Mouse (Mus musculus) thymus, postnatal 10 days (tissue): ENCODE data around the gene Eci1.
"Not testable (repeated sequence)": the region's sequence is repeated elsewhere in the genome, so short reads cannot be mapped to it uniquely, and the experiment has no call there.

Source experiments
- DNase-seq, 2 experiments: peaks; one replicate each; pipeline ENCODE4 v3.0.0; 2021; ENCODE audit warnings: low spot score in 2 of 2

Eci1 gene

GRCm38 (mm10) chr17:24440377-24440776, 13.9 kb downstream of the Eci1 start:
- no peak for DNase-seq

- no peak for DNase-seq
Observed at GRCm38 (mm10) chr17:24441148-24441547, 14.7 kb downstream of the Eci1 start.

GRCm38 (mm10) chr17:24442107-24442506, 15.7 kb downstream of the Eci1 start:
- no peak for DNase-seq

GRCm38 (mm10) chr17:24442632-24443155, 16.3 kb downstream of the Eci1 start, which contains the start of gene Dnase1l2:
TSS of gene Dnase1l2 (minus strand) at chr17:24443105.
- DNase-seq: no peak

GRCm38 (mm10) chr17:24443409-24443808, 17.0 kb downstream of the Eci1 start:
- DNase-seq: no peak

GRCm38 (mm10) chr17:24446590-24446989, 20.1 kb downstream of the Eci1 start:
- DNase-seq: no peak

- DNase-seq: no peak
Observed at GRCm38 (mm10) chr17:24449507-24449906, 23.1 kb downstream of the Eci1 start.

GRCm38 (mm10) chr17:24451220-24451619, 24.8 kb downstream of the Eci1 start:
- DNase-seq: no peak

- DNase-seq: no peak
Observed at GRCm38 (mm10) chr17:24453372-24453771, 26.9 kb downstream of the Eci1 start.

- no peak for DNase-seq
Observed at GRCm38 (mm10) chr17:24454218-24454755, 27.8 kb downstream of the Eci1 start.

- DNase-seq: peak; percentile 99
Observed at GRCm38 (mm10) chr17:24454756-24455522, 28.5 kb downstream of the Eci1 start.

- DNase-seq: not testable (repeated sequence)
Observed at GRCm38 (mm10) chr17:24455523-24456206, 29.2 kb downstream of the Eci1 start.

- no peak for DNase-seq
Observed at GRCm38 (mm10) chr17:24461580-24461979, 35.1 kb downstream of the Eci1 start.

- DNase-seq: no peak
Observed at GRCm38 (mm10) chr17:24462932-24463331, 36.5 kb downstream of the Eci1 start.

- no peak for DNase-seq
Observed at GRCm38 (mm10) chr17:24463374-24464133, 37.1 kb downstream of the Eci1 start.

- no peak for DNase-seq
Observed at GRCm38 (mm10) chr17:24468636-24469246, 42.3 kb downstream of the Eci1 start.

GRCm38 (mm10) chr17:24469336-24469909, 43.0 kb downstream of the Eci1 start:
- DNase-seq: no peak

GRCm38 (mm10) chr17:24469910-24470602, 43.6 kb downstream of the Eci1 start, which contains the start of the genes E4f1 and Pgp:
TSS of gene E4f1 (minus strand) at chr17:24470313.
TSS of gene Pgp (plus strand) at chr17:24470392.
- peak; percentile 97 to 98 for DNase-seq

- DNase-seq: peak in 1 of 2 experiments; percentile 30
Observed at GRCm38 (mm10) chr17:24470701-24471527, 44.5 kb downstream of the Eci1 start.
